In genomic region chrX:136992191-136992965, GRCm38 (mm10) we compare ENCODE assay signal across 8 mouse cellular contexts. TPM values are rescaled to one million over a fixed set of nuclear protein-coding genes. Genes with fewer than 3 reads are reported as not detected.
DNase-seq lines count a peak whose midpoint lies in the region; ATAC-seq lines count a peak whose summit lies in the region.

No protein-coding gene starts in this region.

- no peaks in the 10 kb centered on the region for H3K4me1 ChIP-seq in kidney, embryonic 16.5 days (ENCODE audit: insufficient read depth, low read length)
- H3K4me1 ChIP-seq in forebrain, embryonic 10.5 days: peaks cover 13% of the 10 kb centered on the region
- H3K4me1 ChIP-seq in limb, embryonic 15.5 days: no peaks in the 10 kb centered on the region

- H3K36me3 ChIP-seq in kidney, embryonic 16.5 days (ENCODE audit: insufficient read depth, low read length): no peaks in the 10 kb centered on the region
- peaks cover 6% of the 10 kb centered on the region; the same call in 1 of the 2 replicates for H3K36me3 ChIP-seq in forebrain, embryonic 10.5 days (replicated peaks)
- no peaks in the 10 kb centered on the region for H3K36me3 ChIP-seq in limb, embryonic 15.5 days

- peaks cover 35% of the 10 kb centered on the region; the same call in 1 of the 2 replicates for H3K27me3 ChIP-seq in kidney, embryonic 16.5 days (ENCODE audit: insufficient read depth, low read length)
- peaks cover 69% of the 10 kb centered on the region for H3K27me3 ChIP-seq in forebrain, embryonic 10.5 days (ENCODE audit: poor library complexity, severe bottlenecking)
- peaks cover 29% of the 10 kb centered on the region; the same call in 1 of the 2 replicates for H3K27me3 ChIP-seq in limb, embryonic 15.5 days

- 28% methylated on average over 19 of the region's 19 CpGs for WGBS in kidney, embryonic 16.5 days
- WGBS in forebrain, embryonic 10.5 days: 28% methylated on average over 19 of the region's 19 CpGs
- WGBS in limb, embryonic 15.5 days: 19% methylated on average over 19 of the region's 19 CpGs

- no peak overlapping the region for H3K27ac ChIP-seq in kidney, embryonic 16.5 days (ENCODE audit: low read length)
- peak overlapping the region; percentile 84 for H3K27ac ChIP-seq in forebrain, embryonic 10.5 days
- H3K27ac ChIP-seq in limb, embryonic 15.5 days: no peak overlapping the region

- H3K4me3 ChIP-seq in kidney, embryonic 16.5 days (ENCODE audit: low read length): peak overlapping the region; percentile 50
- H3K4me3 ChIP-seq in forebrain, embryonic 10.5 days: peak overlapping the region; percentile 54
- peak overlapping the region; percentile 45 for H3K4me3 ChIP-seq in limb, embryonic 15.5 days

- H3K9me3 ChIP-seq in kidney, embryonic 16.5 days (ENCODE audit: low read length): no peaks in the 10 kb centered on the region
- H3K9me3 ChIP-seq in forebrain, embryonic 10.5 days: no peaks in the 10 kb centered on the region
- no peaks in the 10 kb centered on the region for H3K9me3 ChIP-seq in limb, embryonic 15.5 days

- H3K4me2 ChIP-seq in kidney, embryonic 16.5 days (replicated peaks; ENCODE audit: low read depth, low read length): peak overlapping the region; percentile 55
- H3K4me2 ChIP-seq in limb, embryonic 15.5 days: peak overlapping the region; percentile 59

- H3K9ac ChIP-seq in kidney, embryonic 16.5 days (replicated peaks; ENCODE audit: low read length): 0 out of 2 replicates have a peak overlapping the region, but pooled peaks have one; percentile 36
- no peak overlapping the region for H3K9ac ChIP-seq in limb, embryonic 15.5 days

- no peak for DNase-seq in kidney, postnatal 10 days
- DNase-seq in brain, adult 2 months (ENCODE audit: low read depth, low spot score): peak; percentile 62
- no peak for DNase-seq in forebrain, embryonic 10.5 days (ENCODE audit: extremely low spot score, low spot score)
- peak; percentile 14 for DNase-seq in retina, postnatal 1 day
- no peak for DNase-seq in gastrocnemius, adult 8-10 months (ENCODE audit: low spot score in 2 of 2)
- no peak for DNase-seq in kidney, adult 11 months

- ATAC-seq in kidney, embryonic 16.5 days (ENCODE audit: low FRiP score, low TSS enrichment): peak; percentile 16; the same call in 1 of the 2 replicates
- no peak for ATAC-seq in limb, embryonic 15.5 days (ENCODE audit: insufficient number of reproducible peaks, low FRiP score, low TSS enrichment, low read depth)

RNA-seq across cellular contexts. Expression of gene Zcchc18, which starts 0.6 kb away (rescaled TPM):
- polyA plus RNA-seq in kidney, embryonic 16.5 days (2015; fragmentation: Nextera tagmentation; extraction: Ambion mirVana): 26.1 and 30.8 TPM in 2 replicates
- 53.7 and 62.2 TPM in 2 replicates for polyA plus RNA-seq in forebrain, embryonic 10.5 days (2016; fragmentation: Nextera tagmentation; extraction: Ambion mirVana)
- polyA plus RNA-seq in limb, embryonic 15.5 days (2015; fragmentation: Nextera tagmentation; extraction: Ambion mirVana): 13.8 and 16.3 TPM in 2 replicates
- total RNA-seq in gastrocnemius, adult 8-10 months (2022): not detected

RNA-seq across cellular contexts. Expression of gene Tmsb15b1, which starts 15.7 kb away (rescaled TPM):
- 21.3 and 23.7 TPM in 2 replicates for polyA plus RNA-seq in kidney, embryonic 16.5 days (2015; fragmentation: Nextera tagmentation; extraction: Ambion mirVana)
- 16.3 and 17.4 TPM in 2 replicates for polyA plus RNA-seq in forebrain, embryonic 10.5 days (2016; fragmentation: Nextera tagmentation; extraction: Ambion mirVana)
- 17.3 and 23.6 TPM in 2 replicates for polyA plus RNA-seq in limb, embryonic 15.5 days (2015; fragmentation: Nextera tagmentation; extraction: Ambion mirVana)
- 1 to 10 TPM; 1.0 to 7.0 (median 2.3) TPM for total RNA-seq in gastrocnemius, adult 8-10 months (2022)

RNA-seq across cellular contexts. Expression of gene Tmsb15l, which starts 15.7 kb away (rescaled TPM):
- polyA plus RNA-seq in kidney, embryonic 16.5 days (2015; fragmentation: Nextera tagmentation; extraction: Ambion mirVana): 4.7 and 6.6 TPM in 2 replicates
- 3.2 and 5.6 TPM in 2 replicates for polyA plus RNA-seq in forebrain, embryonic 10.5 days (2016; fragmentation: Nextera tagmentation; extraction: Ambion mirVana)
- 4.0 and 5.2 TPM in 2 replicates for polyA plus RNA-seq in limb, embryonic 15.5 days (2015; fragmentation: Nextera tagmentation; extraction: Ambion mirVana)
- 1 to 10 TPM in 1 of 4 experiments, under 1 TPM in 1, not detected in 2; 0.65 to 1.1 TPM for total RNA-seq in gastrocnemius, adult 8-10 months (2022)

RNA-seq across cellular contexts. Expression of gene Tmsb15b2, which starts 17.1 kb away (rescaled TPM):
- polyA plus RNA-seq in kidney, embryonic 16.5 days (2015; fragmentation: Nextera tagmentation; extraction: Ambion mirVana): 28.5 and 33.2 TPM in 2 replicates
- 39.9 and 42.3 TPM in 2 replicates for polyA plus RNA-seq in forebrain, embryonic 10.5 days (2016; fragmentation: Nextera tagmentation; extraction: Ambion mirVana)
- polyA plus RNA-seq in limb, embryonic 15.5 days (2015; fragmentation: Nextera tagmentation; extraction: Ambion mirVana): 38.3 and 41.4 TPM in 2 replicates
- 1 to 10 TPM; 2.6 to 9.3 (median 6.9) TPM for total RNA-seq in gastrocnemius, adult 8-10 months (2022)

RNA-seq across cellular contexts. Expression of gene Slc25a53, which starts 45.7 kb away (rescaled TPM):
- 11.3 and 12.9 TPM in 2 replicates for polyA plus RNA-seq in kidney, embryonic 16.5 days (2015; fragmentation: Nextera tagmentation; extraction: Ambion mirVana)
- polyA plus RNA-seq in forebrain, embryonic 10.5 days (2016; fragmentation: Nextera tagmentation; extraction: Ambion mirVana): 11.1 and 12.3 TPM in 2 replicates
- 9.8 and 11.2 TPM in 2 replicates for polyA plus RNA-seq in limb, embryonic 15.5 days (2015; fragmentation: Nextera tagmentation; extraction: Ambion mirVana)
- total RNA-seq in gastrocnemius, adult 8-10 months (2022): 1 to 10 TPM in 3 of 4 experiments, under 1 TPM in 1; 0.97 to 4.0 (median 2.2) TPM

Comparison
In these comparisons a context has a peak if more than half of its experiments do, and no peak if none do; other contexts are left out.
1. DNase-seq: peak in brain, adult 2 months (single experiment) and retina, postnatal 1 day (single experiment); none in kidney, postnatal 10 days (single experiment), forebrain, embryonic 10.5 days (single experiment), gastrocnemius, adult 8-10 months (0 of 2) and kidney, adult 11 months (single experiment).
2. Peak in every context shown above with its lines, with median percentiles within 50 percentile points of each other: H3K4me3 ChIP-seq.